Mouse (Mus musculus) midbrain, embryonic 14.5 days (tissue): ENCODE measurements at regions not wholly inside any gene's neighbourhood (a gene's known extent, or its start where the extent isn't known, plus 50 kb on each side); places are given as distances from the start of the nearest gene placed in this dataset.

Experiments used
- ATAC-seq: fragments of 200-750 bp; cut with Nextera tagmentation; 2 replicates; pipeline ENCODE4 v1.8.0; 2017; ENCODE audit warnings: moderate number of reproducible peaks, moderate library complexity; ENCODE audit not compliant: low FRiP score, low TSS enrichment
- DNase-seq: peaks from one replicate; pipeline ENCODE4 v3.0.0-alpha.2; 2015
- H3K27ac ChIP-seq: fragments of 300-500 bp; sonication (generic); replicated peaks from 2 replicates; pipeline ENCODE4 v1.5.1; 2014; ENCODE audit warnings: mild to moderate bottlenecking, low read depth, low read length, moderate library complexity
- H3K27me3 ChIP-seq: fragments of 300-500 bp; sonication (generic); 2 replicates; pipeline ENCODE4 v1.6.1; 2014; ENCODE audit warnings: low read length, control low read depth, mixed read lengths; ENCODE audit not compliant: control insufficient read depth, insufficient read depth
- H3K36me3 ChIP-seq: fragments of 300-500 bp; sonication (generic); 2 replicates; pipeline ENCODE4 v1.6.1; 2014; ENCODE audit warnings: low read length, control low read depth; ENCODE audit not compliant: control insufficient read depth, insufficient read depth
- H3K4me1 ChIP-seq: fragments of 300-500 bp; sonication (generic); 2 replicates; pipeline ENCODE4 v1.6.1; 2014; ENCODE audit warnings: mild to moderate bottlenecking, antibody characterized with exemption, low read length, control low read depth; ENCODE audit not compliant: control insufficient read depth, insufficient read depth
- H3K4me2 ChIP-seq: fragments of 300-500 bp; sonication (generic); 2 replicates; pipeline ENCODE4 v1.6.1; 2014; ENCODE audit warnings: mild to moderate bottlenecking, low read length, moderate library complexity
- H3K4me3 ChIP-seq: fragments of 300-500 bp; sonication (generic); replicated peaks from 2 replicates; pipeline ENCODE4 v1.5.1; 2014; ENCODE audit warnings: low read depth, low read length
- H3K9ac ChIP-seq: fragments of 300-500 bp; sonication (generic); replicated peaks from 2 replicates; pipeline ENCODE4 v1.6.1; 2014; ENCODE audit warnings: mild to moderate bottlenecking, low read length, moderate library complexity
- H3K9me3 ChIP-seq: fragments of 300-500 bp; sonication (generic); 2 replicates; pipeline ENCODE4 v1.6.1; 2016; ENCODE audit warnings: low read length, control low read depth, mixed read lengths; ENCODE audit not compliant: control insufficient read depth
- WGBS: fragments of 180-500 bp; shearing (Covaris S2); extraction: QIAGEN DNeasy Blood & Tissue Kit; methylation state at CpG from one replicate; pipeline ENCODE4 v1.1.7; 2014; 5-methylcytosine and 5-hydroxymethylcytosine counted together

DNA sequence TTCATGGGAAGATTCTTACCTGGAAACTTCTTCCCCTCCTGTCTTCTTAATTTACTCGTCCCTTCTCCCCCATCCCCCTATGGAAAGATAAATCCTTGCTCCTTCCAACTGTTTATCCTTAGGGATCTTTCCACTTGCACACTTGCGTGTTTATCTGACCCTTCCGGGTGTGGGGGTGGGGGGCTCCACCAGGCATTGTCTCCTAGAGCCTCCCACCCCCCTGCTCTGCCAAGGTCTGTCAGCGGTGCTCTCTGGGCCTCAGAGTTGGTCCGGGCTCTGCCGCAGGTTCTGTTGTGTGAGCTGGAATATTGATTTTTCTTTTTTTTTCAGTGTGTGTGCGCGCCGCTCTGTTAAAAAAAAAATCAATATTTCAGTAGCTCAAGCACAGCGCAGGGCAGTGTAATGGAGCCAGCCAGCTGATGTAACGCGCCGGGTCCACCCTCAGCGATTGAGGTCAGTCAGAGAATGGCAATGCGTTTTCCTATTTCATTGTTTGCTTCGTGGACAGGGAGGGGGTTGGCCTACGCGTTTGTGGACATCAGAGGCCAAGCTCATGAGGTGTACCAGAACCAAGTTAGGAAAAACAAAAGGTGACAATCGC lies 160.2 kb upstream of the Nfe2l3 start:
- H3K4me3 ChIP-seq, result no peak overlapping the region
- peaks cover 15% of the 10 kb centered on the region for H3K4me1 ChIP-seq
- no peaks in the 10 kb centered on the region for H3K27me3 ChIP-seq
- DNase-seq (peak; percentile 42), ATAC-seq (no peak)
- 74% methylated on average over 19 of the region's 19 CpGs for WGBS
- H3K9me3 ChIP-seq, result no peaks in the 10 kb centered on the region
- peak overlapping the region; percentile 20; the same call in 1 of the 2 replicates for H3K4me2 ChIP-seq
- peak overlapping the region; percentile 61 for H3K27ac ChIP-seq
- H3K36me3 ChIP-seq, result no peaks in the 10 kb centered on the region
- no peak overlapping the region for H3K9ac ChIP-seq

DNA sequence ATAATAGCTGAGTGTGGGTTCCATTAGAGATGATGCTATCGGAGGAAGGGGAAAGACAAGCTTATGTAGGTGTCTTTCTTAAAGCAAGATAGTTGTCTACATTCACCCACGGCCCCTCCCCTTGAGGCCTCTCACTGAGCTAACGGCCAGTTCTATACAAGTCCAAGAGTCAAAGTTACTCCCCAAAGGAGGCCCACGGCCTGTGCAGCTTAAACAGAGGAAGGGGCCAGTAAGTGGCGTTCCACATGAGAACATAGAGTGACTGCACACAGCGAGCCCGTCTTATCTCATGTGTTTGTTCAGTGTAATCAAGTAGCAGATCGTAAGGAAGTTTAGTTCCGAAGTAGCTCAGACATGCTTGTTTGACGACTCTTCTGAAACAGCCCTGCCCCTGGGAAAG lies 153.0 kb upstream of the Nfe2l3 start:
- no peak for DNase-seq
- H3K4me1 ChIP-seq, result no peaks in the 10 kb centered on the region
- H3K9ac ChIP-seq, result no peak overlapping the region
- 86% methylated on average over 10 of the region's 10 CpGs for WGBS
- no peaks in the 10 kb centered on the region for H3K36me3 ChIP-seq
- no peak overlapping the region for H3K4me3 ChIP-seq
- H3K27me3 ChIP-seq, result no peaks in the 10 kb centered on the region
- no peak overlapping the region for H3K27ac ChIP-seq
- no peak for ATAC-seq
- H3K4me2 ChIP-seq, result no peak overlapping the region
- no peaks in the 10 kb centered on the region for H3K9me3 ChIP-seq

DNA sequence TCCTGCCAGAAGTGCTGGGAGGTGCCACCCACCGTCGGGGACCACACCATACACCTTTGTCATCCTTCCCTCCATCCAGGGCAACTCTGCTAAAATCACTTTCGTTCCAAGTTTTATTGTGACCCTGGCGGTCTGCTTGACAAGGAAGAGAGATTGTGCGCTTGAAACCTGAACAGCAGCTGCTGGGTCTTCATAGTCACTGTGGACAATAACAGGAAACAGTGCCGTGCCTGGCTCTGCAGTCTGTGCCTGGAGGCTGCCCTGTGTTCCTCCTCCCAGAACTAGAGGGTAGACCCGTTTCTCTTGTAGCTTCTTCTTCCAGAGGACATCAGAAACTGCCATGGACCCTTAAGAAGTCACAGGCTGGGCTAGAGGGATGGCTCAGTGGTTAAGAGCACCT lies 152.2 kb upstream of the Nfe2l3 start:
- no peak for ATAC-seq

DNA sequence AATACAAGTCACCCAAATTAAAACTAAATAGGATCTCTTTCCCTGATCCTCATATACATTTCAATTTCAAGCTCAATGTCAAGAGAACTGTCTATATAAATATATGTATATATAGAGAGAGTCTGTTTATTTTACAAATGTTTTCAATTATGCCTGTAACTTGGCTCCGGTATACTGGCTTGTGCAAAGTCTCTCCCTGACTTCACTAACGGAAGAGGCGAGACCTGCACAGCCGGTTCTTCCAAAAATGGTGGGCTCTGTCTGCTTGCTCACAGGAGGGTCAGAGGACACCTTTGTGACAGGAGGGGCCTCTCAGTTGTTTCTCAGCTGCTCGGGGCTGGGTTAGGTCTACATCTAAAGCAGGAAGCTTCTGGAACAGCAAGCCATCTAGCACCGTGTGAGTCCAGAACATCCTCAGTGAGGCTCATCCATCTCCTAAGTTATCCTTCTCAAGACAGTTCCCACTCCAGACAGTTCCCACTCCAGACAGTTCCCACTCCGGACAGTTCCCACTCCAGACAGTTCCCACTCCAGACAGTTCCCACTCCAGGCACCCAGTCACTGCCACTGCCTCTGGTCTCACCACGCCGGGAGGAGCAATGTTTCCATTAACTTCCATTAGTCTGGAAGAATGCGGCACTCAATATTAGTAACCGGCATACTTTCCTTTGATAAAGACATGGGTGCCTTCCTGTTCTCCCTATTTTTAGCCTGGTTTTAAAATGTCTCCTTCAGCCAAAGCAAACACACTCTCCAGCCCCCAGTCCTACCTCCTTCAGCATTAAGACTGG lies 148.4 kb upstream of the Nfe2l3 start:
- WGBS, result 88% methylated on average over 11 of the region's 11 CpGs
- DNase-seq (no peak), ATAC-seq (no peak)
- Histone ChIP-seq H3K36me3 (no peaks in the 10 kb centered on the region), H3K9me3 (no peaks in the 10 kb centered on the region), H3K4me3 (no peak overlapping the region), H3K9ac (no peak overlapping the region), H3K4me1 (no peaks in the 10 kb centered on the region), H3K4me2 (no peak overlapping the region), H3K27ac (no peak overlapping the region), H3K27me3 (no peaks in the 10 kb centered on the region)

More for the DNA sequence above, 152.2 kb upstream of the Nfe2l3 start:
- WGBS, result 87% methylated on average over 7 of the region's 7 CpGs
- Histone ChIP-seq H3K9ac (no peak overlapping the region), H3K36me3 (no peaks in the 10 kb centered on the region), H3K4me2 (no peak overlapping the region), H3K4me1 (no peaks in the 10 kb centered on the region), H3K27ac (no peak overlapping the region), H3K27me3 (no peaks in the 10 kb centered on the region), H3K9me3 (no peaks in the 10 kb centered on the region), H3K4me3 (no peak overlapping the region)
- no peak for DNase-seq

DNA sequence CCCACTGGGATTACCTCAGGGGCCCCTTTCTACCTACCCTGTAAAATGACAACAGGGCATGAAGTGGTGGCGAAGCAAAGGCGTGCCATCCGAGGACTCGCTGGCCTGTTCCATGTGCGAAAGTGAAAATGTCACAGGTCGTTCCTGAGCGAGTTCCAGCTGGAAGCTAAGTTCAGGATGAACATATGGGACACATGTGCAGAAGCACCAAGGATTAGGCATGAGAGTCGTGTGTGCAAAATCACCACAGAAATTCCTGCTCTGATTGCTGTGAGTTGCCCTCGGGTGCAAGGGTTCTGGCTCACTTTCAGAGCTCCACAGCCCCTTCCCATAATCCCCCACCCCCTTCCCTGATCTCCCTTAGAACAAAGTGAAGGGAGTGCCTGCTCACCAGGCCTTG lies 147.6 kb upstream of the Nfe2l3 start:
- WGBS, result 82% methylated on average over 9 of the region's 9 CpGs
- DNase-seq, result no peak
- no peak overlapping the region for H3K9ac ChIP-seq

DNA sequence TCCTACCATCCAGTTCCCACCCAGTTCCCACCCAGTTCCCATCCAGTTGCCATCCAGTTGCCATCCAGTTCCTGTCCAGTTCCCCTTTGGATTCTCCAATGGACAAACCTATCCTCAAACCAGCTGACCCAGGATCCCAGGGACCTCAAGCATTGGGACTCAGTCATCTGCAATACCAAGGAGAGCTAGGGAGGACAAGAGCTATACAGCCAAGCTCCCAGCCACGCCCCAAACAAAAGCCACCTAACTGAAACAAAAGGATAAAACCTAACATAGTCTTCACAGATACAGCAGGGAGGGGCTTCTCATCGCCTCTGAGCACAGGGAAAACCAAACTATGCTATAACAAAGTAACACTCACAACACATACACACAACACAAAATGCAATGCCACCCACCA lies 145.6 kb upstream of the Nfe2l3 start:
- Histone ChIP-seq H3K9ac (no peak overlapping the region), H3K27me3 (no peaks in the 10 kb centered on the region), H3K4me2 (no peak overlapping the region), H3K27ac (no peak overlapping the region), H3K36me3 (no peaks in the 10 kb centered on the region), H3K4me1 (no peaks in the 10 kb centered on the region), H3K4me3 (no peak overlapping the region), H3K9me3 (no peaks in the 10 kb centered on the region)
- DNase-seq (no peak), ATAC-seq (no peak)
- WGBS, result 69% methylated on average over 2 of the region's 2 CpGs

More for the DNA sequence above, 147.6 kb upstream of the Nfe2l3 start:
- ATAC-seq, result no peak
- Histone ChIP-seq H3K27ac (no peak overlapping the region), H3K36me3 (no peaks in the 10 kb centered on the region), H3K4me1 (no peaks in the 10 kb centered on the region), H3K4me2 (no peak overlapping the region), H3K27me3 (no peaks in the 10 kb centered on the region), H3K4me3 (no peak overlapping the region), H3K9me3 (no peaks in the 10 kb centered on the region)

DNA sequence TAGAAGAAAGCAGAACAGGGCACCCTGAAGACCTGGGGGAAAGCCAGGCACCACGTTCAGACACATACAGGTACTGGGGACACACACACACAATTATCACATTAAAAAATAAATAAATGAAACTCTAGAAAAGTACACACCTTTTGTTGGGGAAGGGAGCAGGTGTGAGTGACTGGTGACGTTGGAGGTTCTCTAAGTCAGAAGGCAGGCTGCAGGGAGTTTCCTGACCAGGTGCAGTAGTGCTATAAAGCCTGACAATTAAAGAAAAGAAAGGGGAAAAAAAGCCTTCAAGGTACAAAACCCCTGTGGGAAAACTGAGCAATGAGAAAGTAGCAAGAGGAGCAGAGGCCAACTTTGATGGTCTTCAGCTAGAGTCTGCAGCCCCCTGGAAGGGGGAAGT lies 145.1 kb upstream of the Nfe2l3 start:
- Histone ChIP-seq H3K27ac (no peak overlapping the region), H3K4me3 (no peak overlapping the region), H3K4me1 (no peaks in the 10 kb centered on the region), H3K9me3 (no peaks in the 10 kb centered on the region), H3K4me2 (no peak overlapping the region), H3K27me3 (no peaks in the 10 kb centered on the region), H3K9ac (no peak overlapping the region), H3K36me3 (no peaks in the 10 kb centered on the region)
- WGBS, result 78% methylated on average over 2 of the region's 2 CpGs
- ATAC-seq (no peak), DNase-seq (no peak)

DNA sequence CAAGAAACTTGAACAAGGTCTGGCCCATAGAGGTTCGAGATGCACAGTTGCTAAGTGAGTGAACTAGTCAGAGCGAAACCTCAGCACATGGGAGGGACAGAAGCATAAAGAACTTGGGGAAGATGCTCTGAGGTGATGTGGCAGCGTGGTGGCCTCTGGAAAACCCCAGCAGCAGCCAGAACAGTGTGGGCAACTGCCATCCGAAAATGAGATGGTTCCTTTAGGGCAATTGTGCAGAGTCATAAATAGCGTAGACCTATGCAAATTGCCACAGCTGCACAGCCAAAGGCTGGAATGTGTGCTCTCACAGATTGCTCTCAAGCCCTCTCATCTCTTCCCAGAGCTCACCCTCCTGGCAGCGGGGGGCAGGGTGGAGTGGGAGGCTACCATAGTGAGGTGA lies 144.7 kb upstream of the Nfe2l3 start:
- H3K4me1 ChIP-seq, result no peaks in the 10 kb centered on the region
- WGBS, result 76% methylated on average over 6 of the region's 6 CpGs
- no peak overlapping the region for H3K4me3 ChIP-seq
- no peaks in the 10 kb centered on the region for H3K36me3 ChIP-seq
- DNase-seq, result no peak
- H3K27me3 ChIP-seq, result no peaks in the 10 kb centered on the region
- H3K4me2 ChIP-seq, result no peak overlapping the region
- ATAC-seq, result no peak
- no peaks in the 10 kb centered on the region for H3K9me3 ChIP-seq
- no peak overlapping the region for H3K9ac ChIP-seq
- no peak overlapping the region for H3K27ac ChIP-seq
